Mouse (Mus musculus) liver, embryonic 11.5 days (tissue): ENCODE measurements around the gene Lgals12. TPM values are rescaled to one million over a fixed set of nuclear protein-coding genes. Genes with fewer than 3 reads are reported as not detected.

Source experiments
- ATAC-seq: fragments of 200-750 bp; cut with Nextera tagmentation; replicated peaks from 2 replicates; pipeline ENCODE4 v1.8.0; 2017; ENCODE audit warnings: moderate number of reproducible peaks, mild to moderate bottlenecking, moderate TSS enrichment, moderate library complexity; ENCODE audit not compliant: low FRiP score
- DNase-seq: peaks from one replicate; pipeline ENCODE4 v3.0.0-alpha.2; 2017; ENCODE audit warnings: low spot score
- H3K27ac ChIP-seq: fragments of 300-500 bp; sonication (generic); 2 replicates; pipeline ENCODE4 v1.5.1; 2014; ENCODE audit warnings: mild to moderate bottlenecking, low read depth, low read length, control low read depth
- H3K27me3 ChIP-seq: fragments of 300-500 bp; sonication (generic); replicated peaks from 2 replicates; pipeline ENCODE4 v1.6.1; 2014; ENCODE audit warnings: low read length, mixed read lengths; ENCODE audit not compliant: control insufficient read depth, insufficient read depth
- H3K36me3 ChIP-seq: fragments of 300-500 bp; sonication (generic); 2 replicates; pipeline ENCODE4 v1.6.1; 2014; ENCODE audit warnings: mild to moderate bottlenecking, low read length, moderate library complexity, mixed read lengths; ENCODE audit not compliant: control insufficient read depth, insufficient read depth
- H3K4me1 ChIP-seq: fragments of 300-500 bp; sonication (generic); replicated peaks from 2 replicates; pipeline ENCODE4 v1.6.1; 2014; ENCODE audit warnings: low read length, mixed read lengths; ENCODE audit not compliant: control insufficient read depth, insufficient read depth
- H3K4me2 ChIP-seq: fragments of 300-500 bp; sonication (generic); 2 replicates; pipeline ENCODE4 v1.6.1; 2014; ENCODE audit warnings: mild to moderate bottlenecking, control low read depth, moderate library complexity
- H3K4me3 ChIP-seq: fragments of 300-500 bp; sonication (generic); 2 replicates; pipeline ENCODE4 v1.5.1; 2014; ENCODE audit warnings: low read depth, low read length, control low read depth
- H3K9ac ChIP-seq: fragments of 300-500 bp; sonication (generic); 2 replicates; pipeline ENCODE4 v1.6.1; 2014; ENCODE audit warnings: low read depth, low read length, control low read depth
- H3K9me3 ChIP-seq: fragments of 300-500 bp; sonication (generic); 2 replicates; pipeline ENCODE4 v1.6.1; 2016; ENCODE audit warnings: low read length, inconsistent platforms, mixed read lengths; ENCODE audit not compliant: control insufficient read depth
- WGBS: fragments of 180-500 bp; shearing (Covaris S2); extraction: QIAGEN DNeasy Blood & Tissue Kit; methylation state at CpG from one replicate; pipeline ENCODE4 v1.1.7; 2014; 5-methylcytosine and 5-hydroxymethylcytosine counted together
- polyA plus RNA-seq: library from polyadenylated mRNA; unstranded; fragments of >200 nt; fragmentation: Nextera tagmentation; extraction: Ambion mirVana; gene quantifications from 2 replicates; pipeline ENCODE4 v1.2.1, GENCODE M21; 2014

The Lgals12 gene
- polyA plus RNA-seq: not detected in 2 replicates

- Histone ChIP-seq H3K36me3 (no peaks in the 10 kb centered on the region), H3K9ac (no peak within 1 kb of the TSS), H3K9me3 (no peaks in the 10 kb centered on the region), H3K27ac (no peak within 1 kb of the TSS), H3K4me1 (peaks cover 9% of the 10 kb centered on the region), H3K27me3 (peaks cover 15% of the 10 kb centered on the region), H3K4me3 (peak within 1 kb of the TSS; percentile 20), H3K4me2 (peak within 1 kb of the TSS; percentile 57)
- 9% methylated on average over 15 of the region's 15 CpGs for WGBS
- ATAC-seq (no peak), DNase-seq (peak; percentile 10)
These were observed at the start of gene Lgals12 for GRCm38 (mm10) chr19:7606801-7607689. Gene Lgals12, minus strand, starts transcription at chr19:7607193.

GRCm38 (mm10) chr19:7648913-7649666 is 42.1 kb upstream of the Lgals12 start:
- Histone ChIP-seq H3K9ac (no peak overlapping the region), H3K9me3 (no peaks in the 10 kb centered on the region), H3K4me1 (no peaks in the 10 kb centered on the region), H3K36me3 (no peaks in the 10 kb centered on the region), H3K27me3 (no peaks in the 10 kb centered on the region), H3K4me2 (no peak overlapping the region), H3K4me3 (no peak overlapping the region), H3K27ac (no peak overlapping the region)
- DNase-seq (no peak), ATAC-seq (no peak)
- WGBS: 82% methylated on average over 8 of the region's 8 CpGs

- no peak overlapping the region for H3K27ac ChIP-seq
- DNase-seq (no peak), ATAC-seq (no peak)
- H3K9me3 ChIP-seq: no peaks in the 10 kb centered on the region
- no peak overlapping the region for H3K4me3 ChIP-seq
- no peak overlapping the region for H3K4me2 ChIP-seq
- WGBS: 71% methylated on average over 1 of the region's 1 CpGs
- no peaks in the 10 kb centered on the region for H3K36me3 ChIP-seq
- H3K9ac ChIP-seq: no peak overlapping the region
- no peaks in the 10 kb centered on the region for H3K27me3 ChIP-seq
- H3K4me1 ChIP-seq: no peaks in the 10 kb centered on the region
These were observed 26.8 kb upstream of the Lgals12 start for GRCm38 (mm10) chr19:7633786-7634185.

GRCm38 (mm10) chr19:7633021-7633420 is 26.0 kb upstream of the Lgals12 start:
- DNase-seq (no peak), ATAC-seq (no peak)
- H3K36me3 ChIP-seq: no peaks in the 10 kb centered on the region
- no peak overlapping the region for H3K4me2 ChIP-seq
- no peak overlapping the region for H3K4me3 ChIP-seq
- no peak overlapping the region for H3K27ac ChIP-seq
- no peak overlapping the region for H3K9ac ChIP-seq
- H3K9me3 ChIP-seq: no peaks in the 10 kb centered on the region
- H3K27me3 ChIP-seq: no peaks in the 10 kb centered on the region
- H3K4me1 ChIP-seq: no peaks in the 10 kb centered on the region

- Histone ChIP-seq H3K9ac (no peak overlapping the region), H3K4me1 (no peaks in the 10 kb centered on the region), H3K4me3 (no peak overlapping the region), H3K27me3 (peaks cover 14% of the 10 kb centered on the region), H3K27ac (no peak overlapping the region), H3K4me2 (no peak overlapping the region), H3K9me3 (no peaks in the 10 kb centered on the region), H3K36me3 (no peaks in the 10 kb centered on the region)
- WGBS: 41% methylated on average over 7 of the region's 7 CpGs
- ATAC-seq (no peak), DNase-seq (no peak)
These were observed 10.7 kb upstream of the Lgals12 start for GRCm38 (mm10) chr19:7617696-7618095.

- H3K27ac ChIP-seq: no peak overlapping the region
- H3K9ac ChIP-seq: no peak overlapping the region
- ATAC-seq (no peak), DNase-seq (no peak)
- 55% methylated on average over 3 of the region's 3 CpGs for WGBS
- peaks cover 21% of the 10 kb centered on the region for H3K27me3 ChIP-seq
- no peak overlapping the region for H3K4me2 ChIP-seq
- peaks cover 3% of the 10 kb centered on the region; the same call in 1 of the 2 replicates for H3K4me1 ChIP-seq
- H3K36me3 ChIP-seq: no peaks in the 10 kb centered on the region
- no peaks in the 10 kb centered on the region for H3K9me3 ChIP-seq
- H3K4me3 ChIP-seq: no peak overlapping the region
These were observed 10.1 kb upstream of the Lgals12 start for GRCm38 (mm10) chr19:7617085-7617484.

GRCm38 (mm10) chr19:7616231-7616930 is 9.4 kb upstream of the Lgals12 start:
- ATAC-seq (no peak), DNase-seq (no peak)
- no peaks in the 10 kb centered on the region for H3K36me3 ChIP-seq
- peaks cover 28% of the 10 kb centered on the region for H3K27me3 ChIP-seq
- no peak overlapping the region for H3K9ac ChIP-seq
- 78% methylated on average over 5 of the region's 5 CpGs for WGBS
- H3K4me2 ChIP-seq: no peak overlapping the region
- H3K9me3 ChIP-seq: no peaks in the 10 kb centered on the region
- no peak overlapping the region for H3K4me3 ChIP-seq
- peaks cover 3% of the 10 kb centered on the region; the same call in 1 of the 2 replicates for H3K4me1 ChIP-seq
- no peak overlapping the region for H3K27ac ChIP-seq

GRCm38 (mm10) chr19:7613151-7613550 is 6.2 kb upstream of the Lgals12 start:
- no peak overlapping the region for H3K27ac ChIP-seq
- H3K9me3 ChIP-seq: no peaks in the 10 kb centered on the region
- DNase-seq: no peak
- no peak for ATAC-seq
- H3K4me1 ChIP-seq: peaks cover 3% of the 10 kb centered on the region; the same call in 1 of the 2 replicates
- no peak overlapping the region for H3K4me3 ChIP-seq
- WGBS: 75% methylated on average over 7 of the region's 7 CpGs
- no peak overlapping the region for H3K9ac ChIP-seq
- H3K27me3 ChIP-seq: peaks cover 29% of the 10 kb centered on the region
- H3K4me2 ChIP-seq: no peak overlapping the region
- H3K36me3 ChIP-seq: no peaks in the 10 kb centered on the region
